ENCODE assay signal across 26 mouse cellular contexts in genomic region chr3:95899800-95900524, GRCm38 (mm10). TPM values are rescaled to one million over a fixed set of nuclear protein-coding genes. Genes with fewer than 3 reads are reported as not detected.
A peak's percentile ranks its signal among the peaks of the same experiment; 100 is the strongest.
DNase-seq lines count a peak whose midpoint lies in the region; ATAC-seq lines count a peak whose summit lies in the region.
"Had no signal": no experiment of that assay in that cellular context is flagged by ENCODE, and none has a peak within 500 bp of the region (broad histone marks: within the 10 kb centered on the region; RNA-seq: fewer than 3 reads in every experiment).

No protein-coding gene starts in this region.

- peak overlapping the region; percentile 11; the same call in 1 of the 2 replicates for H3K9ac ChIP-seq in kidney, embryonic 16.5 days (replicated peaks; ENCODE audit: low read length)
- 0 out of 2 replicates have a peak overlapping the region, but pooled peaks have one; percentile 2 for H3K9ac ChIP-seq in midbrain, embryonic 13.5 days (replicated peaks)
- H3K9ac ChIP-seq in midbrain, embryonic 11.5 days (ENCODE audit: low read length): no peak overlapping the region
- H3K9ac ChIP-seq: embryonic facial prominence, embryonic 13.5 days; forebrain, embryonic 12.5 days; hindbrain, embryonic 12.5 days; intestine, embryonic 15.5 days; liver, embryonic 15.5 days; lung, embryonic 14.5 days had no signal

- H3K4me1 ChIP-seq in kidney, embryonic 16.5 days (ENCODE audit: insufficient read depth, low read length): peaks cover 46% of the 10 kb centered on the region
- H3K4me1 ChIP-seq in midbrain, embryonic 13.5 days (replicated peaks): peaks cover 24% of the 10 kb centered on the region
- H3K4me1 ChIP-seq in midbrain, embryonic 11.5 days (ENCODE audit: control insufficient read depth, insufficient read depth, low read length): peaks cover 20% of the 10 kb centered on the region

- H3K4me2 ChIP-seq in kidney, embryonic 16.5 days (replicated peaks; ENCODE audit: low read depth, low read length): no peak overlapping the region
- no peak overlapping the region for H3K4me2 ChIP-seq in midbrain, embryonic 13.5 days (replicated peaks)
- H3K4me2 ChIP-seq in midbrain, embryonic 11.5 days: no peak overlapping the region
- H3K4me2 ChIP-seq: embryonic facial prominence, embryonic 13.5 days; forebrain, embryonic 12.5 days; hindbrain, embryonic 12.5 days; intestine, embryonic 15.5 days; liver, embryonic 15.5 days; lung, embryonic 14.5 days had no signal

- H3K36me3 ChIP-seq in kidney, embryonic 16.5 days (ENCODE audit: insufficient read depth, low read length): peaks cover 7% of the 10 kb centered on the region; the same call in 1 of the 2 replicates
- H3K36me3 ChIP-seq in midbrain, embryonic 13.5 days: peaks cover 6% of the 10 kb centered on the region; the same call in 1 of the 2 replicates
- H3K36me3 ChIP-seq in midbrain, embryonic 11.5 days (ENCODE audit: control insufficient read depth, insufficient read depth, low read length): no peaks in the 10 kb centered on the region

- H3K9me3 ChIP-seq in kidney, embryonic 16.5 days (ENCODE audit: low read length): no peaks in the 10 kb centered on the region
- no peaks in the 10 kb centered on the region for H3K9me3 ChIP-seq in midbrain, embryonic 13.5 days
- no peaks in the 10 kb centered on the region for H3K9me3 ChIP-seq in midbrain, embryonic 11.5 days (ENCODE audit: control insufficient read depth, low read length)
- H3K9me3 ChIP-seq: embryonic facial prominence, embryonic 13.5 days; forebrain, embryonic 12.5 days; hindbrain, embryonic 12.5 days; intestine, embryonic 15.5 days; liver, embryonic 15.5 days had no signal

- DNase-seq in heart, adult 11 months: peak; percentile 90
- DNase-seq in heart, postnatal 25 days (ENCODE audit: low spot score): no peak
- no peak for DNase-seq in kidney, postnatal 4 days
- no peak for DNase-seq in midbrain, embryonic 11.5 days (ENCODE audit: low spot score, missing footprints)
- DNase-seq in left cerebral cortex, adult 8-10 months (ENCODE audit: low spot score in 2 of 2): no peak
- DNase-seq: adrenal gland, postnatal 25 days; cerebellum, adult 11-12 months; cerebellum, adult 9-11 months; embryo, embryonic 11 days; gastrocnemius, postnatal 14 days; heart, adult 18-20 months; heart, postnatal 14 days; kidney, adult 2 months; kidney, postnatal 36 days; lung, embryonic 14.5 days; lung, postnatal 14 days had no signal

- no peak for ATAC-seq in kidney, embryonic 16.5 days (ENCODE audit: low FRiP score, low TSS enrichment)
- no peak for ATAC-seq in midbrain, embryonic 13.5 days
- no peak for ATAC-seq in midbrain, embryonic 11.5 days (ENCODE audit: low FRiP score)
- ATAC-seq: CD4-positive, CD25-positive, alpha-beta regulatory T cell, adult 4 months; hindbrain, postnatal 0 days; intestine, embryonic 15.5 days had no signal

- intact Hi-C loops in heart, postnatal 25 days (cut with DNase I): no loop called here

- H3K27ac ChIP-seq in kidney, embryonic 16.5 days (ENCODE audit: low read length): no peak overlapping the region
- H3K27ac ChIP-seq in midbrain, embryonic 13.5 days: no peak overlapping the region
- no peak overlapping the region for H3K27ac ChIP-seq in midbrain, embryonic 11.5 days (ENCODE audit: low read depth, low read length)
- H3K27ac ChIP-seq: embryonic facial prominence, embryonic 13.5 days; forebrain, embryonic 12.5 days; hindbrain, embryonic 12.5 days; hindbrain, postnatal 0 days; intestine, embryonic 15.5 days; liver, embryonic 15.5 days had no signal

- WGBS in kidney, embryonic 16.5 days: 67% methylated on average over 13 of the region's 13 CpGs
- WGBS in midbrain, embryonic 13.5 days: 75% methylated on average over 13 of the region's 13 CpGs
- 75% methylated on average over 13 of the region's 13 CpGs for WGBS in midbrain, embryonic 11.5 days

- H3K27me3 ChIP-seq in kidney, embryonic 16.5 days (ENCODE audit: insufficient read depth, low read length): 0 out of 2 replicates have a peak, but pooled peaks cover 4% of the 10 kb centered on the region
- H3K27me3 ChIP-seq in midbrain, embryonic 13.5 days: peaks cover 24% of the 10 kb centered on the region
- H3K27me3 ChIP-seq in midbrain, embryonic 11.5 days (ENCODE audit: control insufficient read depth, insufficient read depth, low read length): no peaks in the 10 kb centered on the region

- no peak overlapping the region for H3K4me3 ChIP-seq in kidney, embryonic 16.5 days (ENCODE audit: low read length)
- no peak overlapping the region for H3K4me3 ChIP-seq in midbrain, embryonic 13.5 days (replicated peaks)
- H3K4me3 ChIP-seq in midbrain, embryonic 11.5 days (ENCODE audit: low read depth, low read length): no peak overlapping the region
- H3K4me3 ChIP-seq: embryonic facial prominence, embryonic 13.5 days; erythroblast, embryonic 14.5 days; forebrain, embryonic 12.5 days; hindbrain, embryonic 12.5 days; intestine, embryonic 15.5 days; liver, embryonic 15.5 days had no signal

RNA-seq across cellular contexts. Expression of gene Car14, which starts 4.5 kb away (rescaled TPM):
- total RNA-seq in heart, postnatal 25 days (2021): 100 to 1,000 TPM; 171 to 175 TPM
- 21.0 and 22.5 TPM in 2 replicates for polyA plus RNA-seq in kidney, embryonic 16.5 days (2015; fragmentation: Nextera tagmentation; extraction: Ambion mirVana)
- polyA plus RNA-seq in midbrain, embryonic 13.5 days (2015; fragmentation: Nextera tagmentation; extraction: Ambion mirVana): 8.5 and 11.7 TPM in 2 replicates
- 32.1 and 33.4 TPM in 2 replicates for polyA plus RNA-seq in midbrain, embryonic 11.5 days (2014; fragmentation: Nextera tagmentation; extraction: Ambion mirVana)
- total RNA-seq in left cerebral cortex, adult 8-10 months (2022): 10 to 100 TPM; 12.2 to 20.3 (median 14.2) TPM
- polyA plus RNA-seq: erythroblast, embryonic 14.5 days had no signal

RNA-seq across cellular contexts. Expression of gene Aph1a, which starts 6.2 kb away (rescaled TPM):
- total RNA-seq in heart, postnatal 25 days (2021): 100 to 1,000 TPM; 110 to 120 TPM
- 41.3 and 44.1 TPM in 2 replicates for polyA plus RNA-seq in kidney, embryonic 16.5 days (2015; fragmentation: Nextera tagmentation; extraction: Ambion mirVana)
- 32.6 and 33.8 TPM in 2 replicates for polyA plus RNA-seq in midbrain, embryonic 13.5 days (2015; fragmentation: Nextera tagmentation; extraction: Ambion mirVana)
- 32.5 and 34.3 TPM in 2 replicates for polyA plus RNA-seq in midbrain, embryonic 11.5 days (2014; fragmentation: Nextera tagmentation; extraction: Ambion mirVana)
- total RNA-seq in left cerebral cortex, adult 8-10 months (2022): 10 to 100 TPM; 65.4 to 77.7 (median 72.4) TPM

RNA-seq across cellular contexts. Expression of gene BC028528, which starts 8.2 kb away (rescaled TPM):
- total RNA-seq in heart, postnatal 25 days (2021): 10 to 100 TPM in 1 of 2 experiments, 1 to 10 TPM in 1; 7.2 to 13.9 TPM
- polyA plus RNA-seq in kidney, embryonic 16.5 days (2015; fragmentation: Nextera tagmentation; extraction: Ambion mirVana): 38.8 and 45.7 TPM in 2 replicates
- 12.9 and 14.4 TPM in 2 replicates for polyA plus RNA-seq in midbrain, embryonic 13.5 days (2015; fragmentation: Nextera tagmentation; extraction: Ambion mirVana)
- polyA plus RNA-seq in midbrain, embryonic 11.5 days (2014; fragmentation: Nextera tagmentation; extraction: Ambion mirVana): 8.5 and 8.9 TPM in 2 replicates
- 10 to 100 TPM in 1 of 4 experiments, 1 to 10 TPM in 3; 6.0 to 14.9 (median 8.1) TPM for total RNA-seq in left cerebral cortex, adult 8-10 months (2022)
- polyA plus RNA-seq: erythroblast, embryonic 14.5 days had no signal

RNA-seq across cellular contexts. Expression of gene Ciart, which starts 17.9 kb away (rescaled TPM):
- total RNA-seq in heart, postnatal 25 days (2021): 10 to 100 TPM in 1 of 2 experiments, 1 to 10 TPM in 1; 2.1 to 12.9 TPM
- polyA plus RNA-seq in kidney, embryonic 16.5 days (2015; fragmentation: Nextera tagmentation; extraction: Ambion mirVana): 5.8 and 6.0 TPM in 2 replicates
- 3.2 and 4.8 TPM in 2 replicates for polyA plus RNA-seq in midbrain, embryonic 13.5 days (2015; fragmentation: Nextera tagmentation; extraction: Ambion mirVana)
- 4.5 and 4.6 TPM in 2 replicates for polyA plus RNA-seq in midbrain, embryonic 11.5 days (2014; fragmentation: Nextera tagmentation; extraction: Ambion mirVana)
- total RNA-seq in left cerebral cortex, adult 8-10 months (2022): 10 to 100 TPM; 27.0 to 55.7 (median 48.4) TPM

RNA-seq across cellular contexts. Expression of gene Mrps21, which starts 28.6 kb away (rescaled TPM):
- total RNA-seq in heart, postnatal 25 days (2021): 100 to 1,000 TPM; 315 to 318 TPM
- 355 and 371 TPM in 2 replicates for polyA plus RNA-seq in kidney, embryonic 16.5 days (2015; fragmentation: Nextera tagmentation; extraction: Ambion mirVana)
- 340 TPM in 2 replicates for polyA plus RNA-seq in midbrain, embryonic 13.5 days (2015; fragmentation: Nextera tagmentation; extraction: Ambion mirVana)
- polyA plus RNA-seq in midbrain, embryonic 11.5 days (2014; fragmentation: Nextera tagmentation; extraction: Ambion mirVana): 343 and 356 TPM in 2 replicates
- 100 to 1,000 TPM; 139 to 170 (median 151) TPM for total RNA-seq in left cerebral cortex, adult 8-10 months (2022)
